Mouse (Mus musculus) G1E (cell line): Measurements from ENCODE around the gene Prpf6. TPM values are rescaled to one million over a fixed set of nuclear protein-coding genes. Genes with fewer than 3 reads are reported as not detected.

Source experiments
- ATAC-seq: 2 replicates; pipeline ENCODE4 v1.8.0; 2016; ENCODE audit warnings: mild to moderate bottlenecking; ENCODE audit not compliant: insufficient number of reproducible peaks, poor library complexity, low FRiP score, severe bottlenecking; ENCODE audit errors: extremely low read depth
- DNase-seq: peaks from one replicate; pipeline ENCODE4 v3.0.0; 2012; ENCODE audit warnings: low spot score
- H3K27me3 ChIP-seq: 2 replicates; pipeline ENCODE4 v1.6.1; 2012; ENCODE audit warnings: mild to moderate bottlenecking, low read length, inconsistent platforms; ENCODE audit not compliant: insufficient read depth
- H3K36me3 ChIP-seq: replicated peaks from 2 replicates; pipeline ENCODE3; 2012; ENCODE audit warnings: mild to moderate bottlenecking, inconsistent platforms
- H3K4me1 ChIP-seq: 2 replicates; pipeline ENCODE4 v1.6.1; 2012; ENCODE audit warnings: low read depth, low read length, inconsistent platforms, mixed read lengths; ENCODE audit not compliant: insufficient read depth
- H3K4me3 ChIP-seq: 2 replicates; pipeline ENCODE4 v1.5.1; 2012; ENCODE audit warnings: low read depth, mild to moderate bottlenecking, inconsistent platforms, low read length, moderate library complexity, mixed read lengths
- H3K9me3 ChIP-seq: replicated peaks from 2 replicates; pipeline ENCODE4 v1.6.1; 2012; ENCODE audit warnings: inconsistent platforms
- CTCF ChIP-seq: IDR thresholded peaks from 2 replicates; pipeline ENCODE4 v1.5.1; 2012; ENCODE audit warnings: low read depth, low read length, inconsistent platforms, mixed read lengths
- GATA1 ChIP-seq: IDR thresholded peaks from 2 replicates; pipeline ENCODE4 v1.6.1; 2012; ENCODE audit warnings: borderline replicate concordance, low read length, inconsistent platforms, mixed read lengths
- GATA2 ChIP-seq: IDR thresholded peaks from 2 replicates; pipeline ENCODE4 v1.6.1; 2012; ENCODE audit warnings: low read depth, low read length, inconsistent platforms, borderline replicate concordance
- POLR2AphosphoS5 ChIP-seq: IDR thresholded peaks from 2 replicates; pipeline ENCODE4 v1.6.1; 2012; ENCODE audit warnings: low read depth, low read length, inconsistent platforms; ENCODE audit not compliant: insufficient replicate concordance
- TAL1 ChIP-seq: conservative IDR thresholded peaks from 2 replicates; pipeline ENCODE4 v1.6.1; 2012; ENCODE audit warnings: low read depth, low read length, inconsistent platforms, mixed read lengths
- polyA plus RNA-seq: library from polyadenylated mRNA; stranded (reverse); fragments of >175 nt; gene quantifications from 2 replicates; pipeline ENCODE4 v1.2.3, GENCODE M21; 2012
- total RNA-seq, 2 experiments: library from RNA; stranded (forward) in 1 of 2; stranded (reverse) in 1 of 2; fragments of 200-1000 nt in 1 of 2; fragments of >200 nt in 1 of 2; fragmentation: Nextera tagmentation in 1 of 2; gene quantifications; 2 replicates each; pipeline ENCODE4 v1.2.3; 2014 to 2017

Prpf6 gene
- total and polyA plus RNA-seq, 3 experiments, result 27.8 to 91.9 (median 53.1) TPM

GRCm38 (mm10) chr2:181589011-181589731 is 2.5 kb upstream of the Prpf6 start:
- 0 out of 2 replicates have a peak, but pooled peaks have one; percentile 36 for TF ChIP-seq POLR2AphosphoS5
- no peak for TF ChIP-seq TAL1
- H3K9me3 ChIP-seq, result no peaks in the 10 kb centered on the region
- H3K36me3 ChIP-seq, result peaks cover 74% of the 10 kb centered on the region
- peaks cover 48% of the 10 kb centered on the region for H3K4me1 ChIP-seq
- DNase-seq (no peak), ATAC-seq (no peak)
- H3K27me3 ChIP-seq, result no peaks in the 10 kb centered on the region
- no peak overlapping the region for H3K4me3 ChIP-seq

GRCm38 (mm10) chr2:181589732-181590105 is 1.9 kb upstream of the Prpf6 start:
- H3K27me3 ChIP-seq, result no peaks in the 10 kb centered on the region
- H3K9me3 ChIP-seq, result no peaks in the 10 kb centered on the region
- peaks cover 68% of the 10 kb centered on the region for H3K36me3 ChIP-seq
- peaks cover 43% of the 10 kb centered on the region for H3K4me1 ChIP-seq
- H3K4me3 ChIP-seq, result no peak overlapping the region
- TF ChIP-seq POLR2AphosphoS5 (no peak), TAL1 (no peak), GATA1 (no peak), GATA2 (no peak), CTCF (no peak)
- DNase-seq (no peak), ATAC-seq (no peak)

- no peak overlapping the region for H3K4me3 ChIP-seq
- H3K27me3 ChIP-seq, result no peaks in the 10 kb centered on the region
- TF ChIP-seq TAL1 (no peak), POLR2AphosphoS5 (no peak), GATA2 (no peak), GATA1 (no peak), CTCF (no peak)
- peaks cover 64% of the 10 kb centered on the region for H3K36me3 ChIP-seq
- no peak for DNase-seq
- H3K4me1 ChIP-seq, result peaks cover 46% of the 10 kb centered on the region
- H3K9me3 ChIP-seq, result no peaks in the 10 kb centered on the region
- no peak for ATAC-seq
These were observed 1.2 kb upstream of the Prpf6 start for GRCm38 (mm10) chr2:181590471-181590870.

DNA sequence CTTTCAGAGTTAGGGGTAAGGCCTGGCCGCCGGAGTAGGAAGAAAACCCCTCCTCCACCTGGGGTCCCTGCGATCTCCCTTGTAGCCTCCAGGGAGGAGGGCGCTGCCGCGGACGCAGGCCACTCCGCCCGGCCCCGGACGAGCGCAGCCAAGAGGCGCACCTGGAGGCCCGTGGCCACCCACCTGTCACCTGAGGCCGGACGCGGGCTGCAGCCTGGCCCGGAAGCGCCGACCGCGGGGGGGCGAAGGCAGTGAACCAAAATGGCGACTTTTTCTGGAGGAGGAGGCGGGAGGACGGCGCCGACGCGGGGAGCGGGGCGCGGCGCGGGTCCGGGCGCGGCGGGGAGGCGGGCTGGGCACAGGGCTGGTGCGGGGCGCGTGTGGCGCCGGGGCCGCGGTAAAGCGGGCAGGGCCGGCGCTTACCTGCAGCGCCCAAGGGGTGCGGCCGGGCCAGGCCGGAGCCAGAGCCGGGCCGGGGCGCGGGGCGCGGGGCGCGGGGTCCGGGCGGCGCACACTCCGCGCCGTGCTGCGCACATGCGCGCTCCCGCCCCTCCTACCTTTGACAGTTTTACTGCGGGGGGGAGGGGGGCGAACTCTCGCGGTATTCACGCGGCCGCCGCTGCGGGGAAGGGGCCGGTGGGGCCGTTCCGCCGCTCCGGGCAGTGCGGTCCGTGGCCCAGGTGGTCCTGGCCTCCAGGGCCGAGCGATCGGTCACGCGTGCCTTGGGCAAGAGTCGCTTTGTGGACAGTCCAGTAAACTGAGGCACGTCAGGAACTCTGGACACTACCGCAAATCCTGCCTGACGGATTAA is 768 bp downstream of the Prpf6 start, which contains the start of gene Zfp512b:
Zfp512b (minus strand) TSS at position 573 of the 811 bp plus-strand sequence.
- ATAC-seq (no peak; the same call in 1 of the 2 replicates), DNase-seq (peak; percentile 80)

GRCm38 (mm10) chr2:181593042-181593421 is 1.4 kb downstream of the Prpf6 start:
- Histone ChIP-seq H3K36me3 (peaks cover 59% of the 10 kb centered on the region), H3K9me3 (no peaks in the 10 kb centered on the region), H3K4me3 (peak overlapping the region; percentile 80), H3K27me3 (no peaks in the 10 kb centered on the region), H3K4me1 (peaks cover 58% of the 10 kb centered on the region)
- DNase-seq (no peak), ATAC-seq (peak; percentile 19; the same call in 1 of the 2 replicates)
- 0 out of 2 replicates have a peak, but pooled peaks have one; percentile 44 for TF ChIP-seq POLR2AphosphoS5
- TF ChIP-seq TAL1, result no peak
- no peak for TF ChIP-seq CTCF

More for the DNA sequence above, 768 bp downstream of the Prpf6 start, which contains the start of gene Zfp512b:
- no peaks in the 10 kb centered on the region for H3K27me3 ChIP-seq
- H3K9me3 ChIP-seq, result no peaks in the 10 kb centered on the region
- H3K36me3 ChIP-seq, result peaks cover 65% of the 10 kb centered on the region
- TF ChIP-seq TAL1, result no peak
- no peak for TF ChIP-seq GATA2
- no peak for TF ChIP-seq GATA1
- TF ChIP-seq POLR2AphosphoS5, result no peak
- TF ChIP-seq CTCF, result no peak
- H3K4me3 ChIP-seq, result peak within 1 kb of the TSS; percentile 80
- peaks cover 55% of the 10 kb centered on the region for H3K4me1 ChIP-seq

GRCm38 (mm10) chr2:181593937-181594336 is 2.3 kb downstream of the Prpf6 start:
- DNase-seq (no peak), ATAC-seq (no peak)
- H3K27me3 ChIP-seq, result 0 out of 2 replicates have a peak, but pooled peaks cover 3% of the 10 kb centered on the region
- peaks cover 61% of the 10 kb centered on the region for H3K4me1 ChIP-seq
- H3K36me3 ChIP-seq, result peaks cover 50% of the 10 kb centered on the region
- no peaks in the 10 kb centered on the region for H3K9me3 ChIP-seq
- TF ChIP-seq POLR2AphosphoS5 (no peak), TAL1 (no peak), CTCF (no peak), GATA1 (no peak), GATA2 (no peak)
- no peak overlapping the region for H3K4me3 ChIP-seq
